Mouse (Mus musculus) thymus, adult 2 months (tissue): ENCODE measurements around the gene Ric8a. TPM values are rescaled to one million over a fixed set of nuclear protein-coding genes. Genes with fewer than 3 reads are reported as not detected.

ENCODE experiments used
- DNase-seq: peaks from one replicate; pipeline ENCODE4 v3.0.0; 2021
- H3K27ac ChIP-seq: fragments of 200-500 bp; 2 replicates; pipeline ENCODE4 v1.5.1; 2012; ENCODE audit warnings: low read length, control low read depth; ENCODE audit not compliant: control insufficient read depth, insufficient read depth
- H3K27me3 ChIP-seq: fragments of 200-500 bp; 2 replicates; pipeline ENCODE4 v1.6.1; 2012; ENCODE audit warnings: mild to moderate bottlenecking, low read length, moderate library complexity, mixed read lengths; ENCODE audit not compliant: control insufficient read depth, insufficient read depth
- H3K36me3 ChIP-seq: fragments of 200-500 bp; 2 replicates; pipeline ENCODE4 v1.6.1; 2012; ENCODE audit warnings: mild to moderate bottlenecking, low read length, moderate library complexity; ENCODE audit not compliant: control insufficient read depth, insufficient read depth
- H3K4me1 ChIP-seq: fragments of 200-500 bp; replicated peaks from 2 replicates; pipeline ENCODE4 v1.6.1; 2012; ENCODE audit warnings: low read length; ENCODE audit not compliant: control insufficient read depth, insufficient read depth
- H3K4me3 ChIP-seq: fragments of 200-500 bp; 2 replicates; pipeline ENCODE4 v1.5.1; 2012; ENCODE audit warnings: mild to moderate bottlenecking, low read length, control low read depth, moderate library complexity; ENCODE audit not compliant: control insufficient read depth, insufficient read depth
- CTCF ChIP-seq: fragments of 200-500 bp; IDR thresholded peaks from 2 replicates; pipeline ENCODE4 v1.5.1; 2012; ENCODE audit warnings: mild to moderate bottlenecking, control low read depth, low read length, moderate library complexity, borderline replicate concordance; ENCODE audit not compliant: control insufficient read depth, poor library complexity, insufficient read depth; ENCODE audit errors: extremely low read depth
- POLR2A ChIP-seq: fragments of 200-500 bp; IDR thresholded peaks from 2 replicates; pipeline ENCODE4 v1.6.1; 2012; ENCODE audit warnings: mild to moderate bottlenecking, low read length, control low read depth, moderate library complexity; ENCODE audit not compliant: control insufficient read depth, poor library complexity, insufficient read depth; ENCODE audit errors: extremely low read depth
- WGBS: fragments of 180-500 bp; shearing (Covaris S2); methylation state at CpG from one replicate; pipeline ENCODE4 v1.1.7; 2018; 5-methylcytosine and 5-hydroxymethylcytosine counted together
- polyA plus RNA-seq: library from polyadenylated mRNA; depleted of rRNA; stranded (reverse); fragments of >200 nt; gene quantifications from 2 replicates; pipeline ENCODE4 v1.2.3, GENCODE M21; 2012

The Ric8a gene
- polyA plus RNA-seq, 1 experiment: 181 TPM

- TF ChIP-seq CTCF (no peak), POLR2A (no peak)
- Histone ChIP-seq H3K36me3 (peaks cover 12% of the 10 kb centered on the region), H3K27ac (no peak within 1 kb of the TSS), H3K4me1 (no peaks in the 10 kb centered on the region), H3K4me3 (no peak within 1 kb of the TSS), H3K27me3 (no peaks in the 10 kb centered on the region)
- 83% methylated on average over 10 of the region's 10 CpGs for WGBS
- no peak for DNase-seq
These were observed 43.5 kb downstream of the Ric8a start, which contains the start of gene Cox8b for GRCm38 (mm10) chr7:140900220-140900619. Cox8b (minus strand) TSS chr7:140900446.

- WGBS: 93% methylated on average over 15 of the region's 15 CpGs
These were observed 45.5 kb downstream of the Ric8a start for GRCm38 (mm10) chr7:140902036-140902875.

GRCm38 (mm10) chr7:140903212-140903611 is 46.5 kb downstream of the Ric8a start:
- no peaks in the 10 kb centered on the region for H3K4me1 ChIP-seq
- DNase-seq: peak; percentile 82
- 28% methylated on average over 13 of the region's 13 CpGs for WGBS
- H3K36me3 ChIP-seq: no peaks in the 10 kb centered on the region; the same call in 1 of the 2 replicates
- TF ChIP-seq POLR2A (no peak), CTCF (peak; percentile 90; the same call in 1 of the 2 replicates)
- H3K27me3 ChIP-seq: no peaks in the 10 kb centered on the region
- H3K4me3 ChIP-seq: no peak overlapping the region
- H3K27ac ChIP-seq: no peak overlapping the region

More at GRCm38 (mm10) chr7:140902036-140902875, 45.5 kb downstream of the Ric8a start:
- no peak for DNase-seq
- no peak overlapping the region for H3K27ac ChIP-seq
- no peak overlapping the region for H3K4me3 ChIP-seq
- H3K27me3 ChIP-seq: no peaks in the 10 kb centered on the region
- H3K4me1 ChIP-seq: no peaks in the 10 kb centered on the region
- peaks cover 7% of the 10 kb centered on the region for H3K36me3 ChIP-seq
- TF ChIP-seq CTCF (no peak), POLR2A (no peak)

DNA sequence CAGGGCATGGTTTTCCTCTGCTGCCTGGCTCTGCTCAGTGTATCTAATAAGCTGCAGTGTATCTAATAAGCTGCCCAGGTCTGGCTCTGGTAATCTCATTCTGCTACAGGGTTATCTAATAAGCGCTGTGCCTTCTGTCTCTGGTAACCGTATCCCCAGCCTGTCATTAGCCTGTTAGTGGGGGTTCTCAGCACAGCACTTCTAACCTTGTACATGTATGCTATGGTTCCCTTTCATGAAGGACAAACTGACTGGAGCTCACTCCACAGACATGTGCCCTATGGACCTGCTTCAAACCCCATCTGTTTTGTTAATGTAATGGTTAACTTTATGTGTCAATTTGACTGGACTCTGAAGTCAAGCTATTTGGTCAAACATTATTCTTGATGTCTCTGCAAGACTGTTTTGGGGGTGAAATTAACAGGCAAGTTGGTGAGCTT is 48.9 kb downstream of the Ric8a start:
- no peaks in the 10 kb centered on the region for H3K27me3 ChIP-seq
- WGBS: 99% methylated on average over 2 of the region's 2 CpGs
- no peak overlapping the region for H3K4me3 ChIP-seq
- peaks cover 8% of the 10 kb centered on the region for H3K4me1 ChIP-seq
- no peak for DNase-seq
- TF ChIP-seq CTCF (no peak), POLR2A (no peak)
- H3K36me3 ChIP-seq: no peaks in the 10 kb centered on the region
- H3K27ac ChIP-seq: no peak overlapping the region

DNA sequence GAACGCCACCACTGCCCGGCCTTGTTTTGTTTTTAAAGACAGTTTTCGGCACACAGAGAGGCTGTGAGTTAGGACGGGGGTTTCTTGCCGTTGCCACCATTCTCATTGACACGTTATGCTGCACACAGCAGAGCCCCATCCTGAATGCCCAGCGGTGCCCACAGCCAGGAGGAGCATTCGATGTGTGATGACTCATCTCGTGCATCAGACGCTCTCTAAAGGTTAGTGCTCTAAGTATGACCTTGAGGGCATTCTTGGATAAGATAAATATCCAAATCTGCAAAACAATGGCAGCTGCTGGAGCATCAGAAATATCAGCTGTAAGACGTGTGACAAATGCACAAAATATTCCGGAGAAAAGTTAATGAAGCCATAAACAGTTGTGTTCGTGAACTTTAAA is 50.4 kb downstream of the Ric8a start:
- H3K36me3 ChIP-seq: no peaks in the 10 kb centered on the region
- H3K27ac ChIP-seq: no peak overlapping the region
- H3K27me3 ChIP-seq: no peaks in the 10 kb centered on the region
- WGBS: 92% methylated on average over 13 of the region's 13 CpGs
- TF ChIP-seq CTCF: no peak
- TF ChIP-seq POLR2A: no peak
- H3K4me1 ChIP-seq: peaks cover 8% of the 10 kb centered on the region
- no peak overlapping the region for H3K4me3 ChIP-seq
- no peak for DNase-seq

DNA sequence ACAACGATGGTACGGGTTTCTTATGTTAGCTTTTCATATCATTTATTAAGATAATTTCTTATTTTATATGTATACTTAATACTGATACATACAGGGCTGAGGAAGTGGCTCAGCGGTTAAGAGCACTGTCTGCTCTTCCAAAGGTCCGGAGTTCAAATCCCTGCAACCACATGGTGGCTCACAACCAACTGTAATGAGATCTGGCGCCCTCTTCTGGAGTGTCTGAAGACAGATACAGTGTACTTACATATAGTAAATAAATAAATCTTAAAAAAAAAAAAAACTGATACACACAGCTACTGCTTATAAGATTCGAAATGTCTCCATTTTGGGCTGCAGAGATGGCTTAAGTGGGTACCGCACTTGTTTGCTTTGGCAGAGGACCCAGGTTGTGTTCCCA is 50.9 kb downstream of the Ric8a start:
- H3K27me3 ChIP-seq: no peaks in the 10 kb centered on the region
- WGBS: 87% methylated on average over 7 of the region's 7 CpGs
- H3K4me1 ChIP-seq: peaks cover 8% of the 10 kb centered on the region

GRCm38 (mm10) chr7:140908181-140908580 is 51.4 kb downstream of the Ric8a start:
- DNase-seq: no peak
- Histone ChIP-seq H3K36me3 (no peaks in the 10 kb centered on the region), H3K27ac (no peak overlapping the region), H3K27me3 (no peaks in the 10 kb centered on the region), H3K4me3 (no peak overlapping the region), H3K4me1 (peaks cover 8% of the 10 kb centered on the region)
- TF ChIP-seq CTCF: no peak
- TF ChIP-seq POLR2A: no peak
- WGBS: 81% methylated on average over 7 of the region's 7 CpGs

More for the DNA sequence above, 50.9 kb downstream of the Ric8a start:
- H3K27ac ChIP-seq: no peak overlapping the region
- no peak overlapping the region for H3K4me3 ChIP-seq
- no peak for TF ChIP-seq POLR2A
- TF ChIP-seq CTCF: no peak
- DNase-seq: no peak
- no peaks in the 10 kb centered on the region for H3K36me3 ChIP-seq
